Mouse (Mus musculus): ENCODE results near the gene Il18. TPM values are rescaled to one million over a fixed set of nuclear protein-coding genes. Genes with fewer than 3 reads are reported as not detected.

The Il18 gene
- polyA plus RNA-seq, 1 experiment from 2014 or later: 1.2 TPM

GRCm38 (mm10) chr9:50530890-50531289 lies 23.7 kb upstream of the Il18 start:
- 36% methylated on average over 2 of the region's 2 CpGs for WGBS
- Histone ChIP-seq H3K4me1 (peaks cover 7% of the 10 kb centered on the region), H3K9me3 (no peaks in the 10 kb centered on the region), H3K27ac (replicated peaks) (no peak overlapping the region), H3K36me3 (replicated peaks) (no peaks in the 10 kb centered on the region), H3K27me3 (replicated peaks; ENCODE audit: low read depth, poor library complexity, severe bottlenecking) (no peaks in the 10 kb centered on the region), H3K4me3 (no peak overlapping the region)
- no peak for DNase-seq (ENCODE audit: low spot score)

- 84% methylated on average over 11 of the region's 11 CpGs for WGBS
- H3K9me3 ChIP-seq: no peaks in the 10 kb centered on the region
- no peak overlapping the region for H3K4me3 ChIP-seq
- no peaks in the 10 kb centered on the region for H3K27me3 ChIP-seq (replicated peaks; ENCODE audit: low read depth, poor library complexity, severe bottlenecking)
- H3K4me1 ChIP-seq: no peaks in the 10 kb centered on the region
- DNase-seq (ENCODE audit: low spot score): no peak
- H3K36me3 ChIP-seq (replicated peaks): no peaks in the 10 kb centered on the region
- no peak overlapping the region for H3K27ac ChIP-seq (replicated peaks)
Observed at GRCm38 (mm10) chr9:50533328-50533727, 21.3 kb upstream of the Il18 start.

- no peak for DNase-seq (ENCODE audit: low spot score)
- no peak overlapping the region for H3K4me3 ChIP-seq
- no peaks in the 10 kb centered on the region for H3K36me3 ChIP-seq (replicated peaks)
- WGBS: 83% methylated on average over 3 of the region's 3 CpGs
- no peak overlapping the region for H3K27ac ChIP-seq (replicated peaks)
- no peaks in the 10 kb centered on the region for H3K9me3 ChIP-seq
- H3K4me1 ChIP-seq: no peaks in the 10 kb centered on the region
- no peaks in the 10 kb centered on the region for H3K27me3 ChIP-seq (replicated peaks; ENCODE audit: low read depth, poor library complexity, severe bottlenecking)
Observed at GRCm38 (mm10) chr9:50533791-50534190, 20.8 kb upstream of the Il18 start.

GRCm38 (mm10) chr9:50535930-50536329 lies 18.7 kb upstream of the Il18 start:
- Histone ChIP-seq H3K9me3 (no peaks in the 10 kb centered on the region), H3K27ac (replicated peaks) (no peak overlapping the region), H3K27me3 (replicated peaks; ENCODE audit: low read depth, poor library complexity, severe bottlenecking) (no peaks in the 10 kb centered on the region), H3K4me1 (no peaks in the 10 kb centered on the region), H3K4me3 (no peak overlapping the region), H3K36me3 (replicated peaks) (no peaks in the 10 kb centered on the region)
- no peak for DNase-seq (ENCODE audit: low spot score)
- WGBS: 86% methylated on average over 5 of the region's 5 CpGs

GRCm38 (mm10) chr9:50536603-50537135 lies 18.0 kb upstream of the Il18 start:
- H3K36me3 ChIP-seq (replicated peaks): no peaks in the 10 kb centered on the region
- H3K27ac ChIP-seq (replicated peaks): no peak overlapping the region
- WGBS: 87% methylated on average over 7 of the region's 7 CpGs
- no peaks in the 10 kb centered on the region for H3K27me3 ChIP-seq (replicated peaks; ENCODE audit: low read depth, poor library complexity, severe bottlenecking)
- H3K4me3 ChIP-seq: no peak overlapping the region
- H3K9me3 ChIP-seq: no peaks in the 10 kb centered on the region
- DNase-seq (ENCODE audit: low spot score): no peak
- H3K4me1 ChIP-seq: no peaks in the 10 kb centered on the region

- H3K4me3 ChIP-seq: no peak overlapping the region
- DNase-seq (ENCODE audit: low spot score): no peak
- no peaks in the 10 kb centered on the region for H3K9me3 ChIP-seq
- no peaks in the 10 kb centered on the region for H3K4me1 ChIP-seq
- WGBS: 73% methylated on average over 4 of the region's 4 CpGs
- no peaks in the 10 kb centered on the region for H3K27me3 ChIP-seq (replicated peaks; ENCODE audit: low read depth, poor library complexity, severe bottlenecking)
- no peak overlapping the region for H3K27ac ChIP-seq (replicated peaks)
- no peaks in the 10 kb centered on the region for H3K36me3 ChIP-seq (replicated peaks)
Observed at GRCm38 (mm10) chr9:50537295-50537694, 17.3 kb upstream of the Il18 start.

GRCm38 (mm10) chr9:50540170-50540569 lies 14.5 kb upstream of the Il18 start:
- DNase-seq (ENCODE audit: low spot score): no peak
- Histone ChIP-seq H3K9me3 (no peaks in the 10 kb centered on the region), H3K27ac (replicated peaks) (no peak overlapping the region), H3K27me3 (replicated peaks; ENCODE audit: low read depth, poor library complexity, severe bottlenecking) (no peaks in the 10 kb centered on the region), H3K4me3 (no peak overlapping the region), H3K36me3 (replicated peaks) (no peaks in the 10 kb centered on the region), H3K4me1 (no peaks in the 10 kb centered on the region)
- 72% methylated on average over 7 of the region's 7 CpGs for WGBS

- Histone ChIP-seq H3K4me3 (no peak overlapping the region), H3K36me3 (replicated peaks) (no peaks in the 10 kb centered on the region), H3K27me3 (replicated peaks; ENCODE audit: low read depth, poor library complexity, severe bottlenecking) (no peaks in the 10 kb centered on the region), H3K27ac (replicated peaks) (no peak overlapping the region), H3K9me3 (no peaks in the 10 kb centered on the region), H3K4me1 (no peaks in the 10 kb centered on the region)
- 78% methylated on average over 9 of the region's 9 CpGs for WGBS
- DNase-seq (ENCODE audit: low spot score): no peak
Observed at GRCm38 (mm10) chr9:50542401-50542800, 12.2 kb upstream of the Il18 start.

GRCm38 (mm10) chr9:50547859-50548478 lies 6.7 kb upstream of the Il18 start:
- Histone ChIP-seq H3K27ac (replicated peaks) (no peak overlapping the region), H3K9me3 (no peaks in the 10 kb centered on the region), H3K27me3 (replicated peaks; ENCODE audit: low read depth, poor library complexity, severe bottlenecking) (no peaks in the 10 kb centered on the region), H3K36me3 (replicated peaks) (no peaks in the 10 kb centered on the region), H3K4me1 (no peaks in the 10 kb centered on the region), H3K4me3 (no peak overlapping the region)
- WGBS: 64% methylated on average over 5 of the region's 5 CpGs
- no peak for DNase-seq (ENCODE audit: low spot score)

- H3K9me3 ChIP-seq: no peaks in the 10 kb centered on the region
- DNase-seq (ENCODE audit: low spot score): no peak
- H3K4me3 ChIP-seq: no peak overlapping the region
- H3K27ac ChIP-seq (replicated peaks): no peak overlapping the region
- WGBS: 81% methylated on average over 4 of the region's 4 CpGs
- no peaks in the 10 kb centered on the region for H3K27me3 ChIP-seq (replicated peaks; ENCODE audit: low read depth, poor library complexity, severe bottlenecking)
- H3K4me1 ChIP-seq: no peaks in the 10 kb centered on the region
- H3K36me3 ChIP-seq (replicated peaks): no peaks in the 10 kb centered on the region
Observed at GRCm38 (mm10) chr9:50548936-50549335, 5.7 kb upstream of the Il18 start.

GRCm38 (mm10) chr9:50552206-50552605 lies 2.4 kb upstream of the Il18 start:
- Histone ChIP-seq H3K4me3 (no peak overlapping the region), H3K27ac (replicated peaks) (no peak overlapping the region)

GRCm38 (mm10) chr9:50553547-50553946 lies 1.1 kb upstream of the Il18 start:
- DNase-seq (ENCODE audit: low spot score): no peak
- Histone ChIP-seq H3K9me3 (no peaks in the 10 kb centered on the region), H3K27ac (replicated peaks) (no peak overlapping the region), H3K36me3 (replicated peaks) (no peaks in the 10 kb centered on the region), H3K4me3 (no peak overlapping the region), H3K27me3 (replicated peaks; ENCODE audit: low read depth, poor library complexity, severe bottlenecking) (no peaks in the 10 kb centered on the region), H3K4me1 (peaks cover 9% of the 10 kb centered on the region)
- WGBS: 84% methylated on average over 2 of the region's 2 CpGs

More at GRCm38 (mm10) chr9:50552206-50552605, 2.4 kb upstream of the Il18 start:
- H3K4me1 ChIP-seq: peaks cover 9% of the 10 kb centered on the region
- 81% methylated on average over 5 of the region's 5 CpGs for WGBS
- no peak for DNase-seq (ENCODE audit: low spot score)
- H3K36me3 ChIP-seq (replicated peaks): no peaks in the 10 kb centered on the region
- no peaks in the 10 kb centered on the region for H3K9me3 ChIP-seq
- no peaks in the 10 kb centered on the region for H3K27me3 ChIP-seq (replicated peaks; ENCODE audit: low read depth, poor library complexity, severe bottlenecking)

GRCm38 (mm10) chr9:50555094-50555446 lies 443 bp downstream of the Il18 start, which contains the start of gene Bco2:
TSS of gene Bco2 (minus strand) at chr9:50555181.
- no peaks in the 10 kb centered on the region for H3K36me3 ChIP-seq (replicated peaks)
- H3K27ac ChIP-seq (replicated peaks): peak within 1 kb of the TSS; percentile 59
- H3K4me3 ChIP-seq: peak within 1 kb of the TSS; percentile 41
- peaks cover 9% of the 10 kb centered on the region for H3K4me1 ChIP-seq
- no peak for DNase-seq (ENCODE audit: low spot score)
- H3K9me3 ChIP-seq: no peaks in the 10 kb centered on the region
- no peaks in the 10 kb centered on the region for H3K27me3 ChIP-seq (replicated peaks; ENCODE audit: low read depth, poor library complexity, severe bottlenecking)
- WGBS: 12% methylated on average over 2 of the region's 2 CpGs
